Mouse (Mus musculus): Measurements from ENCODE around the gene Ripply1. TPM values are rescaled to one million over a fixed set of nuclear protein-coding genes. Genes with fewer than 3 reads are reported as not detected.

Ripply1 gene
- polyA plus RNA-seq, 1 experiment from 2014 or later, result not detected

DNA sequence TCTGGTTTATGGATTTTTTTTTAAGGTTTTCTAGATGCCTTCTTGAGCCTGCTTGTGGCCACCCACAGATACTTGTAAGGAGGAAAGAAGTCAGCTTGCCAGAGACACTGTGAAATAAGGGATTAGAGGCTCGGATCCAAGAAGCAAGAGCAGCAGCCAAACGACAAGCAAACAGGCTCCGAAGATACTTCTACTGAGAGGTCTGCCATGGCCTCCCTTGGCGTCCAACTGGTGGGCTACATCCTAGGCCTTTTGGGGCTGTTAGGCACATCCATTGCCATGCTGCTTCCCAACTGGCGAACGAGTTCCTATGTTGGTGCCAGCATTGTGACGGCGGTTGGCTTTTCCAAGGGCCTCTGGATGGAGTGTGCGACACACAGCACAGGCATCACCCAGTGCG is 26.3 kb upstream of the Ripply1 start:
- Histone ChIP-seq H3K4me2 (ENCODE audit: low read depth, low read length) (no peak overlapping the region), H3K4me3 (ENCODE audit: low read length) (no peak overlapping the region), H3K27ac (ENCODE audit: low read length) (no peak overlapping the region), H3K9me3 (replicated peaks; ENCODE audit: control insufficient read depth, low read length) (no peaks in the 10 kb centered on the region), H3K36me3 (ENCODE audit: control insufficient read depth, insufficient read depth) (no peaks in the 10 kb centered on the region), H3K9ac (ENCODE audit: low read length) (no peak overlapping the region), H3K4me1 (ENCODE audit: control insufficient read depth, insufficient read depth, low read length) (no peaks in the 10 kb centered on the region), H3K27me3 (ENCODE audit: control insufficient read depth, insufficient read depth, low read length) (no peaks in the 10 kb centered on the region)
- 80% methylated on average over 10 of the region's 10 CpGs for WGBS
- no peak for ATAC-seq (replicated peaks; ENCODE audit: extremely low read depth, insufficient read depth, low FRiP score)

DNA sequence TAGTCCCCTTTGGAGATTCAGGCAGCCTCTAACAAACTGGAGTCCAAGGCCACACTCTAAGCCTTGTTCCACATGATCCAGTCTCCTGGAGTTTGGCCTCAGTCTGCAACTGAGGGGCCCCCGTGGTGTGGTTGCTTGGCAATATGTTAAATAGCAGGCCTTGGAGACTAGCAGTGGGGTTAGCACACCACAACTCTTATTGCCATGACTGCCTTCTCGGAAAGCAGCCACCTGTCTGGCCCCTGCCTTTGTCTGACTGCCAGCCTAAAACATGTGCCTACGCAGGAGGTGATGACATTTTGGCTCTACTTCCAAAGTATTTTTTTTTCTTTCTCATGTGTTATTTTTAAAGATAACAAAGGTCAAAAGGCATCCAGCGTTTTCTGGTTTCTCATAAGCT is 25.9 kb upstream of the Ripply1 start:
- H3K27me3 ChIP-seq (ENCODE audit: control insufficient read depth, insufficient read depth, low read length), result no peaks in the 10 kb centered on the region
- WGBS, result 45% methylated on average over 4 of the region's 4 CpGs
- H3K4me3 ChIP-seq (ENCODE audit: low read length), result no peak overlapping the region
- no peaks in the 10 kb centered on the region for H3K9me3 ChIP-seq (replicated peaks; ENCODE audit: control insufficient read depth, low read length)
- H3K4me2 ChIP-seq (ENCODE audit: low read depth, low read length), result no peak overlapping the region
- H3K4me1 ChIP-seq (ENCODE audit: control insufficient read depth, insufficient read depth, low read length), result no peaks in the 10 kb centered on the region
- no peak overlapping the region for H3K27ac ChIP-seq (ENCODE audit: low read length)
- ATAC-seq (replicated peaks; ENCODE audit: extremely low read depth, insufficient read depth, low FRiP score), result no peak
- H3K9ac ChIP-seq (ENCODE audit: low read length), result no peak overlapping the region
- H3K36me3 ChIP-seq (ENCODE audit: control insufficient read depth, insufficient read depth), result no peaks in the 10 kb centered on the region

DNA sequence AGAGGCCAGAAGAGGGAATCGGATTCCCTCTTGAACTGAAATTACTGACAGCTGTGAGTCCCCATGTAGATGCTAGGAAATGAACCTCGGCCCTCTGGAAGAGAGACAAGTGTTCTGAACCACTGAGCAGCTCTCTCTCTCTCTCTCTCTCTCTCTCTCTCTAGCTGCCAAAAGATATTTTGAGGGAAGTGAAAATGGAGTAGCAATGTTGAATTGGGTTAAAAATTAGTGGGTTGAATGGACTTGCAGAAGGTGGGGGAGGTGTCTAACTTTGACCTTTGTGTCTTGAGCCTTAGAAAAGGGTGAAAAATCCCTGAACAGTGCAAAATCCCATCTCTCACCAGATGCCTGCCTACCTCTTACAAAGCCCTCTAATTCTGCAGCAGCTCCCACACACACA is 25.2 kb upstream of the Ripply1 start:
- no peaks in the 10 kb centered on the region for H3K4me1 ChIP-seq (ENCODE audit: control insufficient read depth, insufficient read depth, low read length)
- H3K27ac ChIP-seq (ENCODE audit: low read length), result no peak overlapping the region
- H3K36me3 ChIP-seq (ENCODE audit: control insufficient read depth, insufficient read depth), result no peaks in the 10 kb centered on the region
- H3K9ac ChIP-seq (ENCODE audit: low read length), result no peak overlapping the region
- no peak overlapping the region for H3K4me3 ChIP-seq (ENCODE audit: low read length)
- 56% methylated on average over 2 of the region's 2 CpGs for WGBS
- H3K27me3 ChIP-seq (ENCODE audit: control insufficient read depth, insufficient read depth, low read length), result no peaks in the 10 kb centered on the region
- no peak overlapping the region for H3K4me2 ChIP-seq (ENCODE audit: low read depth, low read length)
- no peaks in the 10 kb centered on the region for H3K9me3 ChIP-seq (replicated peaks; ENCODE audit: control insufficient read depth, low read length)
- no peak for ATAC-seq (replicated peaks; ENCODE audit: extremely low read depth, insufficient read depth, low FRiP score)

DNA sequence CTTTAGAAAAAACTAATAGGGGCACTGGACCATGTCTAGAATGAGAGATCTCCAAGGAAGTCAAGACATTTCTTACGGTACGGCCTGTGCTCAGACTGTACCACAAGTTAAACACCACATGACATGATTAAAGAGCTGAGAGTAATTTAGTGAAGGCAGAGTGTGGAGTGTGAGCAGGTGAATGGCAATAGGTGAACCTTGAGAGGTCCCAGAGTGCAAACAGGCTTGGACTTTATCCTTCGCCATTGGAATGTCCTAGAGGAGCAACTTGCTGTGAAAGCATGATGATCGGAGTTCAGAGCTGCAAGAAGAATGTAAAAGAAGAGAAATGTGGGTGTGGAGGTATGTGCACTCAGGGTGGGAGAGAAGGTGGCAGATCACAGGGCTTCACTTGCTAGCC is 23.8 kb upstream of the Ripply1 start:
- H3K27ac ChIP-seq (ENCODE audit: low read length), result no peak overlapping the region
- no peak for ATAC-seq (replicated peaks; ENCODE audit: extremely low read depth, insufficient read depth, low FRiP score)
- H3K4me3 ChIP-seq (ENCODE audit: low read length), result no peak overlapping the region
- H3K9me3 ChIP-seq (replicated peaks; ENCODE audit: control insufficient read depth, low read length), result no peaks in the 10 kb centered on the region
- H3K9ac ChIP-seq (ENCODE audit: low read length), result no peak overlapping the region
- 93% methylated on average over 4 of the region's 4 CpGs for WGBS
- H3K4me1 ChIP-seq (ENCODE audit: control insufficient read depth, insufficient read depth, low read length), result no peaks in the 10 kb centered on the region
- H3K27me3 ChIP-seq (ENCODE audit: control insufficient read depth, insufficient read depth, low read length), result no peaks in the 10 kb centered on the region
- H3K36me3 ChIP-seq (ENCODE audit: control insufficient read depth, insufficient read depth), result no peaks in the 10 kb centered on the region
- H3K4me2 ChIP-seq (ENCODE audit: low read depth, low read length), result no peak overlapping the region

DNA sequence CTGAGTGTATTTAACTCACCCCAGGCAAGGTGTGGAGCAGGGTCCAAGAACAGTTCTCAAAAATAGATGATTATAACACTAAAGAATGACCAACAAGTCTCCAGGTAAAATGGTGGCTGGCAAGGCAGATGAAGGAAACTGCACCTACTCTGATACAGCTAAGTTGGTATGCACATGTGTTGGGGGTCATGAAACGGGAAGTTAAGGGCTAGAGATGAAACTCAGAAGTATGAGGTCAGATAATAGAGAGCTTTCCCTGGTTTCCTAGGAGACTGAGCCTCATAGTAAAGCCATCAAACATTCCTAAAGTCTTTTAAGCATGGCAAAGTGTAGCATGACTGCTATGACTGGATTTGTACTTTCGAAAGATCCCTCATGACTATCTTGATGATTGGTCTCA is 20.9 kb upstream of the Ripply1 start:
- Histone ChIP-seq H3K4me1 (ENCODE audit: control insufficient read depth, insufficient read depth, low read length) (no peaks in the 10 kb centered on the region), H3K36me3 (ENCODE audit: control insufficient read depth, insufficient read depth) (no peaks in the 10 kb centered on the region), H3K4me3 (ENCODE audit: low read length) (no peak overlapping the region), H3K9me3 (replicated peaks; ENCODE audit: control insufficient read depth, low read length) (no peaks in the 10 kb centered on the region), H3K9ac (ENCODE audit: low read length) (no peak overlapping the region), H3K27me3 (ENCODE audit: control insufficient read depth, insufficient read depth, low read length) (no peaks in the 10 kb centered on the region), H3K27ac (ENCODE audit: low read length) (no peak overlapping the region), H3K4me2 (ENCODE audit: low read depth, low read length) (no peak overlapping the region)
- 69% methylated on average over 2 of the region's 2 CpGs for WGBS
- ATAC-seq (replicated peaks; ENCODE audit: extremely low read depth, insufficient read depth, low FRiP score), result no peak

DNA sequence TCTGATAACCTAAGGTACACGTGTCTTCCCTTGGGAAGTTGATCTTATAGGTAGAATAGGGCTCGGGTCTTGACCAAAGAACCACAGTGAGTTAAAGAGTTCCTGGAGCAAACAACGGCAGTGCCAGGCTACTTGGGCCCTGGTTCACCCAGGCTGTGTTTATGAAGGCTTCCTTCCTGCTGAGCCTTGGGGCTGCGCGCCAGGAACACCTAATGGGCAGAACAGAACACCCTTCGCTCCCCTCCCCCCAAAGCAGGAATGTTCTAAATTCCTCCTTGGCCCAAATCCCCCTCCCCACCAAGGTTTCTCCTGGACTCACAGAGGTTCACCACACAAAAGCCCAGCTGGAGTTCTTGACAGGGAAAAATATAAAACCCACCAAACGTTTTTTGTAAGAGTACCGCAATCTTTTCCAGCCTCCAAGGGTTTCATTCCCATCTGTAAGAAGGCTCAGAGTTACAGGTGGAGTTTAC is 18.3 kb upstream of the Ripply1 start, which contains the start of gene Cldn2:
Gene Cldn2, plus strand, starts transcription at position 423 of the 473 bp plus-strand sequence.
- 62% methylated on average over 8 of the region's 8 CpGs for WGBS
- H3K27me3 ChIP-seq (ENCODE audit: control insufficient read depth, insufficient read depth, low read length), result no peaks in the 10 kb centered on the region
- no peak for ATAC-seq (replicated peaks; ENCODE audit: extremely low read depth, insufficient read depth, low FRiP score)
- no peaks in the 10 kb centered on the region for H3K4me1 ChIP-seq (ENCODE audit: control insufficient read depth, insufficient read depth, low read length)
- no peak within 1 kb of the TSS for H3K4me3 ChIP-seq (ENCODE audit: low read length)
- no peak within 1 kb of the TSS for H3K9ac ChIP-seq (ENCODE audit: low read length)
- H3K9me3 ChIP-seq (replicated peaks; ENCODE audit: control insufficient read depth, low read length), result no peaks in the 10 kb centered on the region
- no peaks in the 10 kb centered on the region for H3K36me3 ChIP-seq (ENCODE audit: control insufficient read depth, insufficient read depth)
- no peak within 1 kb of the TSS for H3K4me2 ChIP-seq (ENCODE audit: low read depth, low read length)
- H3K27ac ChIP-seq (ENCODE audit: low read length), result no peak within 1 kb of the TSS

DNA sequence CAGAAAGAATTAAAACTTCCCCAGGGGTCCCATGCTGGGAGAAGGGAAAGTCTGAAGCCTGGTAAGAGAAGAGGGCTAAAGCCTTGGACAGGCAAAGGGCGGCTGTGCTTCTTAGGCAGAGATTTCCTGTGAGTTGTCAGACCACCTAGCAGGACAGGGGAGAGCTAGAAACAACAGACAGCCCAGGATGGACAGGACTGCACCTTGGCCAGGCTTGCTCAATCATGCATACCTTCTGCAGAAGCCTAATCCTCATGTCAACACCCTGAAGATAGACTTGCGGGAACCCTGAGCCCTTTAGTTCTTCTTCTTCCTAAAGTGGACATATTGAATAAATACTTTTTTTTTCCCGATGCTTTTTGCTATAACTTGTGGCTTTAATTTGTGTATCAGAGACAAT is 17.8 kb upstream of the Ripply1 start:
- H3K9ac ChIP-seq (ENCODE audit: low read length), result no peak overlapping the region
- no peak overlapping the region for H3K4me3 ChIP-seq (ENCODE audit: low read length)
- H3K4me1 ChIP-seq (ENCODE audit: control insufficient read depth, insufficient read depth, low read length), result no peaks in the 10 kb centered on the region
- no peak for ATAC-seq (replicated peaks; ENCODE audit: extremely low read depth, insufficient read depth, low FRiP score)
- 66% methylated on average over 3 of the region's 3 CpGs for WGBS
- H3K36me3 ChIP-seq (ENCODE audit: control insufficient read depth, insufficient read depth), result no peaks in the 10 kb centered on the region
- no peak overlapping the region for H3K27ac ChIP-seq (ENCODE audit: low read length)
- no peak overlapping the region for H3K4me2 ChIP-seq (ENCODE audit: low read depth, low read length)
- H3K9me3 ChIP-seq (replicated peaks; ENCODE audit: control insufficient read depth, low read length), result no peaks in the 10 kb centered on the region
- no peaks in the 10 kb centered on the region for H3K27me3 ChIP-seq (ENCODE audit: control insufficient read depth, insufficient read depth, low read length)

DNA sequence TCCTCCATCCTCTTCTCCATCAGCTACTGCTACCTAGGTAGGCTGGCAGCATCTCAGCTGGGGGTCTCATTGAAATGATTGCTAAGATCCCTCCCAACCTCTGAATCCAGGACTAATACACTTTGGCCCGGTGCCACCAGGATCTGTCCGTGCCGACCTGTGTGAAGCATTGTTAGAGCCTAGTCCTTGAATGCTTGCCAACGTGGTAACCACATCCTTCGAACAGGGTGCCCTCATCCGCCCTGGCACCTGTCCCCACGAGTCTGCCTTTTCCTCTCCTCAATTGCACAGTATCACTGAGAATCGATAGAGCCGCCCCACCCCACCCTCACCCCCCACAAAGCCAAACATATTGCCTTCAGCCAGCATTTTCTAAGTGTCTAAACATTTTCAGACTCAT is 15.7 kb upstream of the Ripply1 start:
- no peak overlapping the region for H3K27ac ChIP-seq (ENCODE audit: low read length)

DNA sequence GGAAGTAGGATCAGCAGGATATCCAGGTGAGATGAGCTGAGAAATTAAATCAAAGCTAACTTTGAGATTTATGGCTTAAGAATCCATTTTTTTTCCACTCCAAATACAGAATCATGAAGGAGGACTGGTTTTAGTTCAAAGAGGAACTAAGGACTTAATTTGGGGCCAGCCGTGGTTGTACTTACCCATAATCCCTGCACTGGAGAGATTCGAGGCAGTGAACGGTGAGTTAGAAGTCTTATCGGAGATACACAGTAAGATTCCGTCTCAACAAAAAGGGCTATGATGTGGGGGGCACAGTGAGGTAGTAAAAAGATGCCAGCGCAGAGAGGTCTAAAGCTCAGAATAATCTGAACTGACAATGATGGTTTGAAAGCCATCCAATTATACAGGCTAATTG is 13.9 kb upstream of the Ripply1 start:
- H3K27ac ChIP-seq (ENCODE audit: low read length), result no peak overlapping the region
- H3K9me3 ChIP-seq (replicated peaks; ENCODE audit: control insufficient read depth, low read length), result no peaks in the 10 kb centered on the region
- no peak for ATAC-seq (replicated peaks; ENCODE audit: extremely low read depth, insufficient read depth, low FRiP score)
- no peaks in the 10 kb centered on the region for H3K4me1 ChIP-seq (ENCODE audit: control insufficient read depth, insufficient read depth, low read length)
- H3K4me2 ChIP-seq (ENCODE audit: low read depth, low read length), result no peak overlapping the region
- H3K9ac ChIP-seq (ENCODE audit: low read length), result no peak overlapping the region
- no peaks in the 10 kb centered on the region for H3K27me3 ChIP-seq (ENCODE audit: control insufficient read depth, insufficient read depth, low read length)
- H3K36me3 ChIP-seq (ENCODE audit: control insufficient read depth, insufficient read depth), result no peaks in the 10 kb centered on the region
- 85% methylated on average over 6 of the region's 6 CpGs for WGBS
- no peak overlapping the region for H3K4me3 ChIP-seq (ENCODE audit: low read length)

More for the DNA sequence above, 15.7 kb upstream of the Ripply1 start:
- no peaks in the 10 kb centered on the region for H3K4me1 ChIP-seq (ENCODE audit: control insufficient read depth, insufficient read depth, low read length)
- ATAC-seq (replicated peaks; ENCODE audit: extremely low read depth, insufficient read depth, low FRiP score), result no peak
- no peaks in the 10 kb centered on the region for H3K27me3 ChIP-seq (ENCODE audit: control insufficient read depth, insufficient read depth, low read length)
- no peak overlapping the region for H3K4me3 ChIP-seq (ENCODE audit: low read length)
- H3K4me2 ChIP-seq (ENCODE audit: low read depth, low read length), result no peak overlapping the region
- H3K36me3 ChIP-seq (ENCODE audit: control insufficient read depth, insufficient read depth), result no peaks in the 10 kb centered on the region
- H3K9me3 ChIP-seq (replicated peaks; ENCODE audit: control insufficient read depth, low read length), result no peaks in the 10 kb centered on the region
- H3K9ac ChIP-seq (ENCODE audit: low read length), result no peak overlapping the region
- WGBS, result 63% methylated on average over 9 of the region's 9 CpGs

Data from heart, embryonic 16.5 days (tissue).